Mouse (Mus musculus) thymus, postnatal 25 days (tissue): ENCODE measurements around the gene Gm21739.
"Not testable (repeated sequence)": the region's sequence is repeated elsewhere in the genome, so short reads cannot be mapped to it uniquely, and the experiment has no call there.

Source experiments
- DNase-seq: peaks from one replicate; pipeline ENCODE4 v3.0.0; 2022

The Gm21739 gene

DNA sequence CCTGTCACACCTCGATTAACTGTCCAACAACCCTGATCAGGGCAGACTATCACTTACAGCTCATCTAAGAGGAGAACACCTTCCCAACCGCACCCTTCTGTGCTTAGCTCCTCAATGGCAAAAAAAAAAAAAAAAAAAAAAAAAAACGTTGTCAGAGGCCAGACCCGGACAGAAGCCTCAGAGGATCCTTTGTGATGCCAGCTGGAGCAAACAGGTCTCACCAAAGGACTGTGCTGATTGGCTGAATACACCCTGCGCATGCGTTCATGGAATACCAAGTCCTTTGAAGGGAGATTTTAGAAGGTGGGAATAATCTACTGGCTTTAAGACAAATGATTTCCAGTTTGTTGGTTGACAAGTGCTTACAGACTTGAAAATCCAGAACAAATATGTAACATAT is at the start of gene Gm21739:
TSS of gene Gm21739 (minus strand) at position 101 of the 400 bp plus-strand sequence.
- not testable (repeated sequence) for DNase-seq
